Mouse (Mus musculus): Measurements from ENCODE around the gene Wnt10b. TPM values are rescaled to one million over a fixed set of nuclear protein-coding genes. Genes with fewer than 3 reads are reported as not detected.

The Wnt10b gene
- total and polyA plus RNA-seq, 3 experiments, result 0.20 to 0.29 (median 0.23) TPM

GRCm38 (mm10) chr15:98774096-98774495, 3.9 kb downstream of the Wnt10b start:
- H3K9ac ChIP-seq (ENCODE audit: low read depth, low read length), result no peak overlapping the region
- no peak overlapping the region for H3K27ac ChIP-seq
- H3K79me2 ChIP-seq (replicated peaks; ENCODE audit: control insufficient read depth, insufficient read depth, low read length), result no peaks in the 10 kb centered on the region
- peaks cover 21% of the 10 kb centered on the region for H3K27me3 ChIP-seq (ENCODE audit: control insufficient read depth, insufficient read depth, low read length)
- WGBS, result 54% methylated on average over 15 of the region's 15 CpGs
- DNase-seq, result no peak
- intact Hi-C loops (cut with DNase I), result no loop called here
- no peaks in the 10 kb centered on the region for H3K36me3 ChIP-seq (ENCODE audit: control insufficient read depth, insufficient read depth, low read length)
- no peak overlapping the region for H3K4me3 ChIP-seq
- H3K4me1 ChIP-seq (ENCODE audit: control insufficient read depth, insufficient read depth, low read length), result peaks cover 3% of the 10 kb centered on the region; the same call in 1 of the 2 replicates
- TF ChIP-seq POLR2A (IDR thresholded peaks at IDR 0.05; ENCODE audit: insufficient read depth, low read depth, low read length) (no peak), EP300 (IDR thresholded peaks at IDR 0.05; ENCODE audit: insufficient read depth, low read depth, low read length) (no peak), CTCF (IDR thresholded peaks at IDR 0.05) (no peak)

GRCm38 (mm10) chr15:98772511-98773211, 5.3 kb downstream of the Wnt10b start:
- intact Hi-C loops (cut with DNase I), result no loop called here
- Histone ChIP-seq H3K4me1 (ENCODE audit: control insufficient read depth, insufficient read depth, low read length) (0 out of 2 replicates have a peak, but pooled peaks cover 1% of the 10 kb centered on the region), H3K27me3 (ENCODE audit: control insufficient read depth, insufficient read depth, low read length) (peaks cover 14% of the 10 kb centered on the region), H3K9ac (ENCODE audit: low read depth, low read length) (no peak overlapping the region), H3K27ac (no peak overlapping the region), H3K36me3 (ENCODE audit: control insufficient read depth, insufficient read depth, low read length) (no peaks in the 10 kb centered on the region), H3K4me3 (peak overlapping the region; percentile 39), H3K79me2 (replicated peaks; ENCODE audit: control insufficient read depth, insufficient read depth, low read length) (no peaks in the 10 kb centered on the region)
- TF ChIP-seq CTCF (IDR thresholded peaks at IDR 0.05), result no peak
- TF ChIP-seq POLR2A (IDR thresholded peaks at IDR 0.05; ENCODE audit: insufficient read depth, low read depth, low read length), result no peak
- no peak for TF ChIP-seq EP300 (IDR thresholded peaks at IDR 0.05; ENCODE audit: insufficient read depth, low read depth, low read length)
- 8% methylated on average over 36 of the region's 36 CpGs for WGBS
- DNase-seq, result no peak

GRCm38 (mm10) chr15:98771813-98772425, 6.0 kb downstream of the Wnt10b start:
- H3K27ac ChIP-seq, result no peak overlapping the region
- H3K9ac ChIP-seq (ENCODE audit: low read depth, low read length), result no peak overlapping the region
- no peaks in the 10 kb centered on the region for H3K79me2 ChIP-seq (replicated peaks; ENCODE audit: control insufficient read depth, insufficient read depth, low read length)
- 0 out of 2 replicates have a peak, but pooled peaks cover 1% of the 10 kb centered on the region for H3K4me1 ChIP-seq (ENCODE audit: control insufficient read depth, insufficient read depth, low read length)
- DNase-seq, result no peak
- H3K36me3 ChIP-seq (ENCODE audit: control insufficient read depth, insufficient read depth, low read length), result no peaks in the 10 kb centered on the region
- intact Hi-C loops (cut with DNase I), result no loop called here
- peak overlapping the region; percentile 39; the same call in 1 of the 2 replicates for H3K4me3 ChIP-seq
- peaks cover 7% of the 10 kb centered on the region for H3K27me3 ChIP-seq (ENCODE audit: control insufficient read depth, insufficient read depth, low read length)
- WGBS, result 23% methylated on average over 12 of the region's 12 CpGs
- TF ChIP-seq CTCF (IDR thresholded peaks at IDR 0.05) (no peak), EP300 (IDR thresholded peaks at IDR 0.05; ENCODE audit: insufficient read depth, low read depth, low read length) (no peak), POLR2A (IDR thresholded peaks at IDR 0.05; ENCODE audit: insufficient read depth, low read depth, low read length) (no peak)

GRCm38 (mm10) chr15:98768259-98768658, 9.7 kb downstream of the Wnt10b start:
- no peak overlapping the region for H3K4me3 ChIP-seq
- H3K36me3 ChIP-seq (ENCODE audit: control insufficient read depth, insufficient read depth, low read length), result no peaks in the 10 kb centered on the region
- H3K27ac ChIP-seq, result no peak overlapping the region
- H3K27me3 ChIP-seq (ENCODE audit: control insufficient read depth, insufficient read depth, low read length), result no peaks in the 10 kb centered on the region
- 50% methylated on average over 5 of the region's 5 CpGs for WGBS
- no peak for DNase-seq
- intact Hi-C loops (cut with DNase I), result no loop called here
- TF ChIP-seq CTCF (IDR thresholded peaks at IDR 0.05), result no peak
- TF ChIP-seq POLR2A (IDR thresholded peaks at IDR 0.05; ENCODE audit: insufficient read depth, low read depth, low read length), result no peak
- no peak for TF ChIP-seq EP300 (IDR thresholded peaks at IDR 0.05; ENCODE audit: insufficient read depth, low read depth, low read length)
- H3K4me1 ChIP-seq (ENCODE audit: control insufficient read depth, insufficient read depth, low read length), result peaks cover 1% of the 10 kb centered on the region; the same call in 1 of the 2 replicates
- H3K9ac ChIP-seq (ENCODE audit: low read depth, low read length), result no peak overlapping the region
- H3K79me2 ChIP-seq (replicated peaks; ENCODE audit: control insufficient read depth, insufficient read depth, low read length), result no peaks in the 10 kb centered on the region

GRCm38 (mm10) chr15:98765929-98766328, 12.0 kb downstream of the Wnt10b start:
- Histone ChIP-seq H3K36me3 (ENCODE audit: control insufficient read depth, insufficient read depth, low read length) (no peaks in the 10 kb centered on the region), H3K4me3 (no peak overlapping the region), H3K27me3 (ENCODE audit: control insufficient read depth, insufficient read depth, low read length) (no peaks in the 10 kb centered on the region), H3K4me1 (ENCODE audit: control insufficient read depth, insufficient read depth, low read length) (peaks cover 2% of the 10 kb centered on the region), H3K79me2 (replicated peaks; ENCODE audit: control insufficient read depth, insufficient read depth, low read length) (peaks cover 7% of the 10 kb centered on the region), H3K9ac (ENCODE audit: low read depth, low read length) (no peak overlapping the region), H3K27ac (no peak overlapping the region)
- 71% methylated on average over 4 of the region's 4 CpGs for WGBS
- TF ChIP-seq CTCF (IDR thresholded peaks at IDR 0.05), result no peak
- DNase-seq, result no peak
- intact Hi-C loops (cut with DNase I), result no loop called here

Measured in heart, adult 2 months (tissue).